Mouse (Mus musculus) forebrain, embryonic 10.5 days (tissue): Measurements from ENCODE around the gene Tgfbr3l. TPM values are rescaled to one million over a fixed set of nuclear protein-coding genes. Genes with fewer than 3 reads are reported as not detected.

Experiments
- DNase-seq: peaks from one replicate; pipeline ENCODE4 v3.0.0-alpha.2; 2017; ENCODE audit warnings: low spot score; ENCODE audit errors: extremely low spot score
- H3K27ac ChIP-seq: fragments of 300-500 bp; sonication (generic); 2 replicates; pipeline ENCODE4 v1.5.1; 2016; ENCODE audit warnings: mild to moderate bottlenecking
- H3K27me3 ChIP-seq: fragments of 300-500 bp; sonication (generic); 2 replicates; pipeline ENCODE4 v1.6.1; 2016; ENCODE audit warnings: mild to moderate bottlenecking; ENCODE audit not compliant: poor library complexity, severe bottlenecking
- H3K36me3 ChIP-seq: fragments of 300-500 bp; sonication (generic); replicated peaks from 2 replicates; pipeline ENCODE4 v1.6.1; 2016; ENCODE audit warnings: mild to moderate bottlenecking, moderate library complexity
- H3K4me1 ChIP-seq: fragments of 300-500 bp; sonication (generic); 2 replicates; pipeline ENCODE4 v1.6.1; 2016
- H3K4me3 ChIP-seq: fragments of 300-500 bp; sonication (generic); 2 replicates; pipeline ENCODE4 v1.5.1; 2016; ENCODE audit warnings: mild to moderate bottlenecking, moderate library complexity
- H3K9me3 ChIP-seq: fragments of 300-500 bp; sonication (generic); 2 replicates; pipeline ENCODE4 v1.6.1; 2016; ENCODE audit warnings: mild to moderate bottlenecking, moderate library complexity
- WGBS: fragments of 180-500 bp; shearing (Covaris S2); methylation state at CpG from one replicate; pipeline ENCODE4 v1.1.7; 2016; 5-methylcytosine and 5-hydroxymethylcytosine counted together
- polyA plus RNA-seq: library from polyadenylated mRNA; unstranded; fragments of >200 nt; fragmentation: Nextera tagmentation; extraction: Ambion mirVana; gene quantifications from 2 replicates; pipeline ENCODE4 v1.2.1, GENCODE M21; 2016

The Tgfbr3l gene
- polyA plus RNA-seq, 1 experiment from 2014 or later, result 4.1 TPM

DNA sequence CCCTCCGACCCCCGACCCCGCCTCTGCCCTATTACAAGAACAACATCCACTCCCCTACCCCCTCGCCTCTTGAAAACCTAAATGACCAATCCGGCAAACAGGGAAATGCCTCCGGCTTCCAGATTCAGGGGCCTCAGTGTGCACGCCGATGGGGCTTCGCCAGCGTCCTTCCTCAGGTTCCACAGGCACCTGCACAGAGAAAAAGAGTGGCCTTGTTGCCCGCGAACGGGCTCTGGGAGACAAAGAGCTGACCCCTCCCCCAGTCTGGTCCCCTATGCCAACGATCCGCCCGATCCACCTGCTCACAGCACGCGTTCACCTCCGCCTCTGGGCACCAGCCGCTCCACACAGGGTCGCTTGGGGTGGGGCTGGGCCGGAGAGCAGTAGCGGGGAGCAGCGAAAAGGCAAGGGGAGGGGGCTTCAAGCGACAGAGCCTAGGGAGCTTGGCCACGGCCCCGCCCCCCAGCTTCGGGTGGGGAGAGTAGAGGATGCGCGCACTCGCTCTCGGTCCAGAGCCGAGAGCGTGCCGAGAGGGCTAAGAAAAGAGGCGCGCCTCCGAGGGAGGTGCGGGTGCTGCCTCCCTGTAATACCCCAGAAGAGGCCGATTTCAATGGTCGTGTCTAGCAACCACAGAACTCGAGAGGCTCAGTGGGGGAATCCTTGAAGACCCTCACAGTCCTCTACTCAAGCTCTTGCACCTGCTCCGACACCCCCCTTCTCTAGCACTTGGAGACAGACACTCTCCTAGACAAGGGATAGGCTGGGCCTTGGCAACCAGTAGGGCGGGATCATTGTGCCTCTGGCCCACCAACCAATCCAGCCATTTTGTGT lies 31.0 kb upstream of the Tgfbr3l start, which contains the start of gene Prr36:
Gene Prr36, minus strand, starts transcription at position 669 of the 831 bp plus-strand sequence.
- peak; percentile 73 for DNase-seq
- Histone ChIP-seq H3K36me3 (peaks cover 9% of the 10 kb centered on the region; the same call in 1 of the 2 replicates), H3K9me3 (no peaks in the 10 kb centered on the region), H3K4me1 (peaks cover 55% of the 10 kb centered on the region), H3K27me3 (peaks cover 62% of the 10 kb centered on the region), H3K27ac (peak within 1 kb of the TSS; percentile 95), H3K4me3 (peak within 1 kb of the TSS; percentile 72)
- under 1% methylated on average over 44 of the region's 44 CpGs for WGBS

DNA sequence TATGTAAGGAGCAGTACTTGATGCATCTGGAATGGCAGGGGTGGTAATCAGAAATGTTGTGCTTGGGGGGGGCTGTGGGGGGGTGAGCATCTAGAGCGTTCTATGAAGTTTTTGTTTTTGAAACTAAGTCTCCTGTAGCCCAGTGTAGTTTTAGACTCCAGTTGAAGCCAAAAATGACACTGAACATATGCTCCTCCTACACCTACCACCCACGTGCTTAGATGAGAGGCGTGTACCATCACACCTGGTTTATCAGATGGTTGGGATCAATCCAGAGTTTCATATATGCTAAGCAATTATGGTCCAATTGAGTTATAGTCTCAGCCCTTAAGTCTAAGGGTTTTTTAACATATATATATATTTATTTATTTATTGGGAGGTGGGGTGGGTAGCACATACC lies 28.4 kb upstream of the Tgfbr3l start:
- no peak overlapping the region for H3K4me3 ChIP-seq
- peaks cover 49% of the 10 kb centered on the region for H3K27me3 ChIP-seq
- WGBS, result 88% methylated on average over 3 of the region's 3 CpGs
- H3K27ac ChIP-seq, result no peak overlapping the region
- no peak for DNase-seq
- H3K9me3 ChIP-seq, result no peaks in the 10 kb centered on the region
- peaks cover 32% of the 10 kb centered on the region for H3K4me1 ChIP-seq
- peaks cover 8% of the 10 kb centered on the region; the same call in 1 of the 2 replicates for H3K36me3 ChIP-seq

GRCm38 (mm10) chr8:4222059-4222458 lies 26.0 kb upstream of the Tgfbr3l start:
- Histone ChIP-seq H3K27ac (no peak overlapping the region), H3K4me1 (peaks cover 16% of the 10 kb centered on the region), H3K4me3 (no peak overlapping the region), H3K27me3 (peaks cover 48% of the 10 kb centered on the region), H3K36me3 (no peaks in the 10 kb centered on the region), H3K9me3 (no peaks in the 10 kb centered on the region)
- no peak for DNase-seq

- H3K27ac ChIP-seq, result 0 out of 2 replicates have a peak overlapping the region, but pooled peaks have one; percentile 20
- no peak for DNase-seq
Observed at GRCm38 (mm10) chr8:4226323-4226722, 21.7 kb upstream of the Tgfbr3l start.

DNA sequence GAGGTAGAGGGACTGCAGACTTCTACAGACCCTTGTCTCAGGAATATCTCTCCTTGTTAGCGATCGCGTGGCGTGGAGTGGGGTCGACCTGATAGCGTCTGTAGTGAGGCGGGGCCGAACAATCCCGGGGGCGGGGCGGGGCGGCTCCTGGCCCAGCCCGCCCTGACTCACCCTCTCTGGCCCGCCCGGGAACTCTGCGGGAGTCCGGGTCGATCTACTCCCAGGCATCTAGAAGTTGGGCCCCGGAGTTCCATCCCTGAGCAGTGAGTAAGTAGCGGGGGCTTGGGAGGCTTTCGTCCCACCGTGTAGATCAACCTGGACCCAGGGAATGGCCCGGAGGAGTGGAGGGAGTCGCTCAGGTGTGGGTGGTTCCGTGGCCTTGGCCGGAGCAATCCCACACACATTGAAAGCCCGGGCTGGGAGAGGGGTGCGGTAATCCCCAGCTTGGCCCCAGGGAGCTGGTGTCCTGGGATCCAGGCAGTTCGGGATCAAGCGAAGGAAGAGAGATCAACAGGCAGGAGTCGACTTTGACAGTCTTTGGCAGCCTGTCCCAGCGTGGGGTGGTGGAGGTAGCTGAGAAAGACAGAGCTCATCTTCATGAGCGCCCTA lies 21.2 kb upstream of the Tgfbr3l start, which contains the start of gene Lrrc8e:
Gene Lrrc8e, plus strand, starts transcription at position 89 of the 609 bp plus-strand sequence.
- peaks cover 59% of the 10 kb centered on the region for H3K27me3 ChIP-seq
- H3K4me3 ChIP-seq, result peak within 1 kb of the TSS; percentile 45
- H3K27ac ChIP-seq, result peak within 1 kb of the TSS; percentile 20
- H3K9me3 ChIP-seq, result no peaks in the 10 kb centered on the region
- 4% methylated on average over 33 of the region's 33 CpGs for WGBS
- peaks cover 9% of the 10 kb centered on the region for H3K4me1 ChIP-seq
- DNase-seq, result no peak
- H3K36me3 ChIP-seq, result no peaks in the 10 kb centered on the region

More at GRCm38 (mm10) chr8:4226323-4226722, 21.7 kb upstream of the Tgfbr3l start:
- Histone ChIP-seq H3K4me1 (peaks cover 9% of the 10 kb centered on the region), H3K36me3 (no peaks in the 10 kb centered on the region), H3K9me3 (no peaks in the 10 kb centered on the region), H3K4me3 (peak overlapping the region; percentile 45), H3K27me3 (peaks cover 59% of the 10 kb centered on the region)
- WGBS, result 23% methylated on average over 4 of the region's 4 CpGs

- H3K4me1 ChIP-seq, result peaks cover 9% of the 10 kb centered on the region
- no peak overlapping the region for H3K27ac ChIP-seq
- H3K9me3 ChIP-seq, result no peaks in the 10 kb centered on the region
- no peak overlapping the region for H3K4me3 ChIP-seq
- WGBS, result 88% methylated on average over 4 of the region's 4 CpGs
- peaks cover 59% of the 10 kb centered on the region for H3K27me3 ChIP-seq
- DNase-seq, result no peak
- no peaks in the 10 kb centered on the region for H3K36me3 ChIP-seq
Observed at GRCm38 (mm10) chr8:4227919-4228318, 20.1 kb upstream of the Tgfbr3l start.

- no peak overlapping the region for H3K4me3 ChIP-seq
- H3K4me1 ChIP-seq, result peaks cover 9% of the 10 kb centered on the region
- 78% methylated on average over 5 of the region's 5 CpGs for WGBS
- H3K9me3 ChIP-seq, result no peaks in the 10 kb centered on the region
- no peak overlapping the region for H3K27ac ChIP-seq
- H3K36me3 ChIP-seq, result no peaks in the 10 kb centered on the region
- DNase-seq, result no peak
- H3K27me3 ChIP-seq, result peaks cover 58% of the 10 kb centered on the region
Observed at GRCm38 (mm10) chr8:4229784-4230183, 18.2 kb upstream of the Tgfbr3l start.

GRCm38 (mm10) chr8:4230612-4231351 lies 17.2 kb upstream of the Tgfbr3l start:
- Histone ChIP-seq H3K4me1 (peaks cover 9% of the 10 kb centered on the region), H3K36me3 (no peaks in the 10 kb centered on the region), H3K9me3 (no peaks in the 10 kb centered on the region), H3K27me3 (peaks cover 59% of the 10 kb centered on the region), H3K27ac (no peak overlapping the region), H3K4me3 (no peak overlapping the region)
- DNase-seq, result no peak
- 69% methylated on average over 10 of the region's 10 CpGs for WGBS

DNA sequence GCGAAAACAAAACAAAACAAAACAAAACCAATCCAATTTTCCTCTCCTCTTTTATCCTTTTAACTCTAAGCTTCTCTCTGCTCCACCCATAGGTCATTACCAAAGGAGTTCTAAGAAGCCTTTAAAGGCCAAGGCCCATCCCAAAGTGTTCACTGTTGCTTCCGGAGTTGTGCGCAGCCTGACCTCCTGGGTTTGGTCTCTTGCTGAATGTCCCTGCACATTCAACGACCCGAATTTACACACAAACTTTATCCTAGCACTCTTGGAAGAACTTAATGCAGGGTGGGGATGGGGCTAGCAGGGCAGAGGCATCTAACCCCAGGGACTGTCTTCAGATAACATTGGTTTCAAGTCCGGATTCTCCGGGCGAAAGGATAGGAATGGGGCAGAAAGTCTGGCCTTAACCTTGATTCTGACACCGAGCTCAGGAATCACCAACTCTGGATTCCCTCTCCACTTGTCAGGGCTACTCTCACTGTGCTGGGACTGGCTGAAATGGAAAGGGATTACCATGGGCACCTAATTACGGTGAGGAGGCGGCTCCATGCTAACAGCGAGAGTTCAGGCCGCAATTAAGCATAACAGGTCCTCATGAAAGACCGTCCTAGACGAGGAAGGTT lies 10.1 kb upstream of the Tgfbr3l start:
- Histone ChIP-seq H3K27ac (peak overlapping the region; percentile 98), H3K4me1 (peaks cover 29% of the 10 kb centered on the region), H3K4me3 (peak overlapping the region; percentile 84), H3K36me3 (peaks cover 24% of the 10 kb centered on the region), H3K9me3 (no peaks in the 10 kb centered on the region; the same call in 1 of the 2 replicates), H3K27me3 (peaks cover 20% of the 10 kb centered on the region; the same call in 1 of the 2 replicates)
- WGBS, result 22% methylated on average over 15 of the region's 15 CpGs
- no peak for DNase-seq

GRCm38 (mm10) chr8:4238434-4239192 lies 9.4 kb upstream of the Tgfbr3l start, which contains the start of the genes Map2k7 and Gm49320:
TSS of gene Map2k7 (plus strand) at chr8:4238740.
TSS of gene Gm49320 (plus strand) at chr8:4238865.
- H3K4me3 ChIP-seq, result peak within 1 kb of the TSS; percentile 84
- under 1% methylated on average over 59 of the region's 71 CpGs for WGBS
- H3K27me3 ChIP-seq, result peaks cover 20% of the 10 kb centered on the region; the same call in 1 of the 2 replicates
- H3K27ac ChIP-seq, result peak within 1 kb of the TSS; percentile 98
- H3K4me1 ChIP-seq, result peaks cover 29% of the 10 kb centered on the region
- no peaks in the 10 kb centered on the region; the same call in 1 of the 2 replicates for H3K9me3 ChIP-seq
- H3K36me3 ChIP-seq, result peaks cover 31% of the 10 kb centered on the region
- DNase-seq, result peak; percentile 100

GRCm38 (mm10) chr8:4239193-4239890 lies 8.7 kb upstream of the Tgfbr3l start:
- Histone ChIP-seq H3K36me3 (peaks cover 38% of the 10 kb centered on the region), H3K4me1 (peaks cover 29% of the 10 kb centered on the region), H3K27ac (peak overlapping the region; percentile 98), H3K4me3 (peak overlapping the region; percentile 84), H3K9me3 (no peaks in the 10 kb centered on the region; the same call in 1 of the 2 replicates), H3K27me3 (peaks cover 14% of the 10 kb centered on the region; the same call in 1 of the 2 replicates)
- DNase-seq, result no peak
- WGBS, result 17% methylated on average over 19 of the region's 19 CpGs
